Mouse (Mus musculus): ENCODE results near the gene Mtln.

Gene Mtln

GRCm38 (mm10) chr2:127791919-127792603, at the start of gene Mtln:
TSS of gene Mtln (minus strand) at chr2:127792488.
- peak; percentile 70 for DNase-seq (ENCODE audit: low read depth, low spot score)

- DNase-seq (ENCODE audit: low read depth, low spot score): no peak
These were observed 49.1 kb upstream of the Mtln start for GRCm38 (mm10) chr2:127841402-127841801.

GRCm38 (mm10) chr2:127839425-127839824, 47.1 kb upstream of the Mtln start:
- no peak for DNase-seq (ENCODE audit: low read depth, low spot score)

GRCm38 (mm10) chr2:127838576-127838975, 46.3 kb upstream of the Mtln start, which contains the start of gene Acoxl:
TSS of gene Acoxl (plus strand) at chr2:127838876.
- DNase-seq (ENCODE audit: low read depth, low spot score): no peak

- DNase-seq (ENCODE audit: low read depth, low spot score): no peak
These were observed 40.5 kb upstream of the Mtln start for GRCm38 (mm10) chr2:127832833-127833190.

- DNase-seq (ENCODE audit: low read depth, low spot score): no peak
These were observed 40.0 kb upstream of the Mtln start for GRCm38 (mm10) chr2:127832103-127832832.

GRCm38 (mm10) chr2:127831401-127832102, 39.3 kb upstream of the Mtln start, which contains the start of gene Bub1:
TSS of gene Bub1 (minus strand) at chr2:127831865.
- DNase-seq (ENCODE audit: low read depth, low spot score): peak; percentile 70

- no peak for DNase-seq (ENCODE audit: low read depth, low spot score)
These were observed 2.5 kb downstream of the Mtln start for GRCm38 (mm10) chr2:127789651-127790270.

GRCm38 (mm10) chr2:127789138-127789537, 3.1 kb downstream of the Mtln start:
- no peak for DNase-seq (ENCODE audit: low read depth, low spot score)

- peak; percentile 48 for DNase-seq (ENCODE audit: low read depth, low spot score)
These were observed 3.7 kb downstream of the Mtln start, which contains the start of gene Nphp1 for GRCm38 (mm10) chr2:127788440-127789116. TSS of gene Nphp1 (minus strand) at chr2:127788897.

- no peak for DNase-seq (ENCODE audit: low read depth, low spot score)
These were observed 5.1 kb downstream of the Mtln start for GRCm38 (mm10) chr2:127787226-127787625.

- no peak for DNase-seq (ENCODE audit: low read depth, low spot score)
These were observed 13.8 kb downstream of the Mtln start for GRCm38 (mm10) chr2:127778451-127778850.

- no peak for DNase-seq (ENCODE audit: low read depth, low spot score)
These were observed 17.3 kb downstream of the Mtln start for GRCm38 (mm10) chr2:127775013-127775412.

GRCm38 (mm10) chr2:127774578-127774941, 17.7 kb downstream of the Mtln start:
- no peak for DNase-seq (ENCODE audit: low read depth, low spot score)

- no peak for DNase-seq (ENCODE audit: low read depth, low spot score)
These were observed 18.2 kb downstream of the Mtln start for GRCm38 (mm10) chr2:127773938-127774577.

- DNase-seq (ENCODE audit: low read depth, low spot score): no peak
These were observed 30.7 kb downstream of the Mtln start for GRCm38 (mm10) chr2:127761587-127761986.

GRCm38 (mm10) chr2:127760429-127761000, 31.8 kb downstream of the Mtln start:
- DNase-seq (ENCODE audit: low read depth, low spot score): no peak

- DNase-seq (ENCODE audit: low read depth, low spot score): no peak
These were observed 32.3 kb downstream of the Mtln start for GRCm38 (mm10) chr2:127760014-127760413.

- no peak for DNase-seq (ENCODE audit: low read depth, low spot score)
These were observed 33.0 kb downstream of the Mtln start for GRCm38 (mm10) chr2:127759157-127759880.

- no peak for DNase-seq (ENCODE audit: low read depth, low spot score)
These were observed 35.1 kb downstream of the Mtln start for GRCm38 (mm10) chr2:127757171-127757570.

Measured in WW6 (cell line).